Mouse (Mus musculus): ENCODE measurements around the gene Mllt3. TPM values are rescaled to one million over a fixed set of nuclear protein-coding genes. Genes with fewer than 3 reads are reported as not detected.
A peak's percentile ranks its signal among the peaks of the same experiment; 100 is the strongest.

Gene Mllt3
- total RNA-seq (2015; ENCODE audit: low replicate concordance) (16.9 and 27.7 TPM in 2 replicates), total RNA-seq (2017; ENCODE audit: low replicate concordance) (31.3 and 37.0 TPM in 2 replicates)

- peak; percentile 93 for ATAC-seq (replicated peaks; ENCODE audit: low FRiP score, poor library complexity, severe bottlenecking)
Measured at GRCm38 (mm10) chr4:88033216-88033653, at the start of gene Mllt3. Gene Mllt3 (minus strand): TSS chr4:88033364.

GRCm38 (mm10) chr4:88082381-88082780, 49.2 kb upstream of the Mllt3 start:
- ATAC-seq (replicated peaks; ENCODE audit: low FRiP score, poor library complexity, severe bottlenecking) = no peak

DNA sequence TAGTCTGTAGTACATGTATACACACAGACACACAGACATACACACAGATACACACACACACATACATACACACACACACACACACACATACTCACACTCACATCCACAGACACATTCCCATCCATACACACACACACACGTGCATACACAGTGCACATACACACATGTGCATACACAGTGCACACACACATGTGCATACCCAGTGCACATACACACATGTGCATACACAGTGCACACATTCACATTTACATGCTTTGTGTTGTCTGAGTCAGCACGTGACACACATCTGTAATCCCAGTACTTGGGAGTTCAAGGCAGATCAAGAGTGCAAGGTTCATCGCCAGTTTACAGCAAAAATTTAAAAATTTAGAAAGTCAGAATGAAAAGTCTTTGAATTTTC, 48.7 kb upstream of the Mllt3 start:
- ATAC-seq (replicated peaks; ENCODE audit: low FRiP score, poor library complexity, severe bottlenecking) = 0 out of 2 replicates have a peak, but pooled peaks have one; percentile 32

DNA sequence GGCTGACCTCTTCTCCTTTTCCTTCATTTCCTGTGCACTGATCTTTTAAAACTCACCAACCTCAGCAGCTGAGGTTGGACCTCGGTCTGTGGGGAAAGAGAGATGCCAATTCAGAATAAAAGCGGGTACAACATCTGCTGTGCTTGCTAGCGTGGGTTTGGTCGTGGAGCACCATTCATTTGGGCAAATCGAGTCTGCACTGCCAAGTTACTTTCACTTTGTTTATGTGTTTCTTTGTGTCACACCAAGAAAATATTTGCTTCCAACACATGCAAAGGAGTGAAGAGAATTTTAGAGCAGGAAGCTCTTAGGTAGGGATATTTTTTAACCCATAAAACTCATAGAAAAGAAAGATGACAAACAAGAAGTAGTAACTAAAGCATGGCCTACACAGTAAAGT, 48.3 kb upstream of the Mllt3 start:
- no peak for ATAC-seq (replicated peaks; ENCODE audit: low FRiP score, poor library complexity, severe bottlenecking)

- ATAC-seq (replicated peaks; ENCODE audit: low FRiP score, poor library complexity, severe bottlenecking) = no peak
Measured at GRCm38 (mm10) chr4:88078983-88079382, 45.8 kb upstream of the Mllt3 start.

DNA sequence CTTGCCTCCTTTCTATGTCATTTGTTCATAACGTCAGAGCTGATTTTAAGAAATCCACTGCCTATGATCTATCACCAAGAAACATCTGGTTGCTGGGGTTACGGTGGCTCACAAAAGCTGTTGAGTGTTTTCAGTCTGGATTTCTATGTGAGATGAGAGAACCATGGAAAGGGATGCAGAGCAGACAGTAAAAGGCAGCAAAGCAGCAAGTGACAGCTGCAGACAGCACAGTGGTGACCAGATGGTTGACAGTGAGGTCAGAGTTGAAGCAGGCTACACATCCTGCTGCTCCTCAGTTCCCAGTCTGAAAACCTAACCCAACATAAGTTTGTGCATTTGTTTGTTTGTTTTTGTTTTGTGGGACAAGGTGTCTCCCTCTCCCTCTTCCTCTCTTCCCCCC, 42.2 kb upstream of the Mllt3 start:
- no peak for ATAC-seq (replicated peaks; ENCODE audit: low FRiP score, poor library complexity, severe bottlenecking)

DNA sequence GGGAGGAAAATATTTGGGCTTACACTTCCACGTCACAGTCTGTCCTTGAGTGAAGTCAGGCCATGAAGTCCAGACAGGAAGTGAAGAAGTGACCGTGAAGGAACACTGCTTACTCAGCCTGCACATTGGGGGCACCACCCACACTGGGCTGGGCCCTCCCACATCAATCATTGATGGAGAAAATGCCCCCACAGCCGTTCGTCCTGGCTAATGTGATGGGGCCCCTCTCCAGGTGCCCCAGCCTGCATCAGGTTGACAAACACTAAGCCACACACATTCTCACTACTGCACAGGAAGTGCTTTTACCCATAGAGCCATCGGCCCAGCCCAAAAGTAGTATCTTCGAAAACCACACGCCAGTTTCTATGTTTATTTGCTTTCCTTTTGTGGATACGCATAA, 13.1 kb upstream of the Mllt3 start:
- no peak for ATAC-seq (replicated peaks; ENCODE audit: low FRiP score, poor library complexity, severe bottlenecking)

DNA sequence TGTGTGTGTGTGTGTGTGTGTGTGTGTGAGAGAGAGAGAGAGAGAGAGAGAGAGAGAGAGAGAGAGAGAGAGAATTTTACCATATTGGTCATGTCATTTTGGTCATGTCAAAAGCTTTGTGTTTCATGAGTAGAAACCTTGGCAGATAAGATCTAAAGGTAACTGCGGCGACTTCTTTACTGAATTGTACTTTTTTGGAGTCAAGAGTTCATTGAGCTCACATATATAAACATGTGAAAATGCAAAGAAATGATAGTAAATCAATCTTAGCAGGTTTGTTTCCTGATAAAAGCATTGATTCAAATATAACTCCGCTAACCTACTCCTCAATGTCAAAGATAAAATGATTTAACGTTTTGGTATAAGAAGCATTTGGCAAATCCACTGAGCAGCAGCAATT, 12.0 kb upstream of the Mllt3 start:
- ATAC-seq (replicated peaks; ENCODE audit: low FRiP score, poor library complexity, severe bottlenecking) = no peak

- ATAC-seq (replicated peaks; ENCODE audit: low FRiP score, poor library complexity, severe bottlenecking) = no peak
Measured at GRCm38 (mm10) chr4:88035361-88035760, 2.2 kb upstream of the Mllt3 start.

GRCm38 (mm10) chr4:88034387-88035157, 1.4 kb upstream of the Mllt3 start:
- no peak for ATAC-seq (replicated peaks; ENCODE audit: low FRiP score, poor library complexity, severe bottlenecking)

DNA sequence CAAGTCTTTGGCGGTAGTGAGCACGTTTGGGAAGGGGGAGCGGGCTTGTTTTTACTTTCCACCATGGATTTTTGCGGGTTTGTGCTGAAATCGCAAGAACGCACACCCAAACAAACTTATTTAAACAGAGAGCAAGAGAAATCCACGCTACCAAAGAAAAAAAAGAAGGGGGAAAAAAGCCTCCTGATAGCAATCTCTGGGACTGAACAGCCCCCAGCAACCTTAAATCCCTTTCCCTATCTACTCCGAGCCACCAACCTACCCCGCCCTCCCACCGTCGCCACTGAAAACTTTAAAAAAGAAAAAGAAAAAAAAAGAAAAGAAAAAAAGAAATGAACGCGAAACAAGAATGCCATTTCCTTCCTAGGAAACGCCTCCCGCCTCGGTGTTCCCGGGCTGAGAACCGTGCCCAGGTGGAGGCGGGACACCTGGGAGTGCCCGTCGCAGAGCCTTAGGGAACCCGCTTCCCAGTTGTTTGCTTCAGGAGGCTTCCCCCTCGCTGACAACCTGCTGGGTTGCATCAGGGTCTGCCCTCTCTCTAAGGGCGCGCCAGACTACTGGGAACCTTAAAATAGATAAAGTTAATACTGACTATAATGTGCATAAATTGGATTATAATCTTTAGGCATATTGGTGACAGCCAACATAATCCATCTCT, 694 bp upstream of the Mllt3 start:
- peak; percentile 21; the same call in 1 of the 2 replicates for ATAC-seq (replicated peaks; ENCODE audit: low FRiP score, poor library complexity, severe bottlenecking)

- ATAC-seq (replicated peaks; ENCODE audit: low FRiP score, poor library complexity, severe bottlenecking) = peak; percentile 32
Measured at GRCm38 (mm10) chr4:88032151-88033098, 739 bp downstream of the Mllt3 start.

DNA sequence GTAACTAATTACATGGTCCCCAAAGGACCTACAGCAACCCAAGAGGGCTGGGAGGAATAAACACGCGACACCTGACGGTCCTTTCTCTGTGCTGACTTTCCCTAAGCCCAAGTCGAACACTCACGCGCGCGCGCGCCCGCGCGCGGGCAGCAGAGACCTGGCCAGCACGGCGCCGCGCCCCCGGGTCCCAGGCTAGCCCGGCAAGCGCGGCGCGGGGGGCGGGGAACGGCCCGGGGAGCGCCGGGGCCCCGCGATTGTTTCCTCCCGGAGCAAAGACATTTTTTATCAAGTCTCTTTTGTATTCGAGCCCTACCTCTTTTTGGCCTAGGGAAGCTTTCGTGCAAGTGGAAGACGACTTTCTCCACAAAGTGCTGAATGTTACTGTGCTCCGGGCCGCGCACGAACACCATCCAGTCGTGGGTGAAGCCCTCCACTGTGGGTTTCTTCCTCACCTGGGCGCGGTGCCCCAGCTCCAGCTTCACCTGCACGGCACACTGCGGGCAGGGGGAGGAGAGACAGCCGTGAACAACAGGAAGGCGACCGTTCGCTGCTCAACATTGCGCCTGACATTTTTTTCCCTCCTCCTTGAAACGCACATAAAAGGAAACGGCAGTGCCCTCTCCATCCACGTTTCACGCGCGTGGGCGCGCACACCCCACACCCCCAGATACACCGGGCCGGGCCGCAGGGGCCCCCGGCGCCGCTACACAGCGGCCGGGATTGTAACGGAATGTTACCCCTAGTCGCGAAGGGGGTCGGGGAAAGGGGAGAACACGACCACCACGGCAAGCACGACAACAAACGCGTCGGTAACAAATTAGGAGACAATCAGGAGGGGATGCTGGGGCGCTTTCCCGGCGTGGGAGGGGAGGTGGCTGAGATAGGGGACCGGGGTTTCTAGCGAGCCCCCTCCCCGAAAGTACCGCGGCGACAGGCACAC, 1.7 kb downstream of the Mllt3 start:
- ATAC-seq (replicated peaks; ENCODE audit: low FRiP score, poor library complexity, severe bottlenecking) = no peak

- ATAC-seq (replicated peaks; ENCODE audit: low FRiP score, poor library complexity, severe bottlenecking) = no peak
Measured at GRCm38 (mm10) chr4:88023567-88023966, 9.6 kb downstream of the Mllt3 start.

DNA sequence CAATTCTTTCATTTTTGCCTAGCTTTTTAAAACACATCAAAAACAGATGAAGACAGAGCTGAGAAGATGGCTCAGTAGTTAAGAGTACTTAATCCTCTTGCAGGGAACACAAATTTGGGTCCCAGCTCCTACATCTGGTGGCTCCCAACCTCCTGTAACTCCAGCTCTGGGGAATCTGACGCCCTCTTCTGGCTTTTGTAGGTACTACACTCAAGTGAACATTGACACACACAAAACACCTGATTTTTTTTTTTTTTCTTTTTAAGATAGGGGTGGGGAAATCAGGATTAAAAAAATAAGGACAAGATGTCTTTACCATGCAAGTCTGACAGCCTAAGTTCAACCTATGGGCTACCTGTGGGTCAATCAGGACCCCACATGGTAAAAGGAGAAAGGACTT, 10.5 kb downstream of the Mllt3 start:
- ATAC-seq (replicated peaks; ENCODE audit: low FRiP score, poor library complexity, severe bottlenecking) = no peak

- ATAC-seq (replicated peaks; ENCODE audit: low FRiP score, poor library complexity, severe bottlenecking) = no peak
Measured at GRCm38 (mm10) chr4:88020421-88020820, 12.7 kb downstream of the Mllt3 start.

DNA sequence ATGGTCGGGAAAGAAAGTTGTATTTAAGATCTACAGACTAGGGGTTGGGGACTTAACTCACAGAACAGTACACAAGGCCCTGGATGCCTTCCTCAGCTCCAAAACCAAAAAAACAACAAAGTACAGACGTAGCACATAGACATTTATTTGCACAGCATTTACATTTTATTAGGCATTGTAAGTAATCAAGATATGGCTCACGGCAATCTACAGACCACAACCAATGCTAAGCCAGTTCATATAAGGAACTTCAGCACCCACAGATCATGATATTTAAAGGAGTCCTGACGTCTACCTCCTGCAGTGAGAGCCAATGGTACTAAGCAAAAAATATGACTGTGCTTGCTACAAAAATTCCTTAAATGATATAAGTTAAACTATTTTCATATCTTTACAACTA, 13.5 kb downstream of the Mllt3 start:
- no peak for ATAC-seq (replicated peaks; ENCODE audit: low FRiP score, poor library complexity, severe bottlenecking)

- ATAC-seq (replicated peaks; ENCODE audit: low FRiP score, poor library complexity, severe bottlenecking) = no peak
Measured at GRCm38 (mm10) chr4:88017452-88018350, 15.5 kb downstream of the Mllt3 start.

All from erythroid progenitor cell, adult 5-6 weeks (primary cell).